Mouse (Mus musculus) heart, adult 18-20 months (tissue): Measurements from ENCODE around the gene Olfr1219. TPM values are rescaled to one million over a fixed set of nuclear protein-coding genes. Genes with fewer than 3 reads are reported as not detected.

Experiments
- DNase-seq, 2 experiments: peaks; one replicate each; pipeline ENCODE4 v3.0.0; 2021 to 2022; ENCODE audit warnings: mixed read lengths in 1 of 2
- long read RNA-seq, 2 experiments: library from polyadenylated mRNA; stranded (forward); transcript quantifications; one replicate each; pipeline ENCODE4 v2.0.0; 2021
- total RNA-seq, 2 experiments: library from RNA; stranded (reverse); gene quantifications; 2 replicates each; pipeline ENCODE4 v1.2.3; 2021

The Olfr1219 gene
- total RNA-seq, result not detected
- long read RNA-seq, experiment 1, result 0 reads
- long read RNA-seq, experiment 2, result 0 reads

DNA sequence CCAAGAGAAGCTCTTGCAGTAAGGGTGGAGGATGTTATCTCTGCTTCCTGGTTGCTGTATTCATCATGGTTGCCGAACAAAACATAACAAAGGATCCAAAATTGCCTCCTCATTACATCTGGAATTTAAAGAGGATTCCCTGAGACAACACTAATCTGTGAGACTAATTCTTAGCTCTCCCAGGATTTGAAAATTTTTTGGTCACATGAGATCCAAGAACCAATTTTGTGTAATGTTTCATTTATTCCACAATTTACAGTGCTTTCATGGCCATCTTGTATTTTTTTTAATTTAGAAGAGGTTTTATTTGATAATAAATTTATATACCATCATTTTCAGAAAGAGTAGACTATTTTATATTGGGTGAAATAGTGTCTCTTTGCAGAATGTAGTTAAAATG lies at the start of gene Olfr1219:
Gene Olfr1219 (minus strand): TSS at position 101 of the 400 bp plus-strand sequence.
- DNase-seq, result no peak

DNA sequence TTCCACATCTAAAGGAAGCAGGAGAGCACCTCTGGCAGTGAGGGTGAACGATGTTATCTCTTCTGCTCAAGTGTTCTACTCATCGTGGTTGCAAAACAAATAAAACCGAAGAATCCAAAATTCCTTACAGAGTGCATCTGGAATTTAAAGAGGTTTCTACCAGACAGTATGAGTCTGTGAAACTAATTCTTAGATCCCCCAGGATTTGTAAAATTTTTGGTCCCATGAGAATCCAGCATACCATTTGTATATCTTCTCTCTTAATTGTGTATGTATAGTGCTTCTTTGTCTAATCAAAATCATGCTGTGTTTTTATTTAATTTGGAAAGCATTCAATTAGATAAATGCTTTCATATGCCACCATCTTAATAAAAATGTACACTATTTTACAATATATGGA lies 49.6 kb upstream of the Olfr1219 start, which contains the start of gene Olfr1222:
Gene Olfr1222 (minus strand): TSS at position 101 of the 400 bp plus-strand sequence.
- DNase-seq, result no peak

DNA sequence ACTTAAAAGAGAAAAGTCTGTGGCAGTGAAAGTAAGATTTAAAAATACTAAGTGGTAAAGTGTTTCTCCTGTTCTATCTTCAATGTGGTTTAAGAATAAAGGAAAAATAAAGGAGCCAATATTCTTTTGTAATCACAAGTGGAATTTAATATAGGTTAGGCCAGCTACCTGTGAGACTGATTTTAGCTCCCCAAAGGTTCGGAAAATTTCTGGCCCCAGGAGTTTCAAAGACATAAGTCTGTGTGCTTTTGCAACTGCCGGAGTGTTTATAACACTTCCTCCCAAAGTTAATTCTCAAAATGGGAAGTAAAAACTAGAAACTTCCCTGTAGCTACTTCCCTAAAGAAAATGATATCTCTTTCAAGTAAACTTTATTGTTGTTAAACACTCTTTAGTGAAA lies 33.9 kb upstream of the Olfr1219 start, which contains the start of gene Olfr1221:
Gene Olfr1221 (minus strand): TSS at position 101 of the 400 bp plus-strand sequence.
- DNase-seq, result no peak

DNA sequence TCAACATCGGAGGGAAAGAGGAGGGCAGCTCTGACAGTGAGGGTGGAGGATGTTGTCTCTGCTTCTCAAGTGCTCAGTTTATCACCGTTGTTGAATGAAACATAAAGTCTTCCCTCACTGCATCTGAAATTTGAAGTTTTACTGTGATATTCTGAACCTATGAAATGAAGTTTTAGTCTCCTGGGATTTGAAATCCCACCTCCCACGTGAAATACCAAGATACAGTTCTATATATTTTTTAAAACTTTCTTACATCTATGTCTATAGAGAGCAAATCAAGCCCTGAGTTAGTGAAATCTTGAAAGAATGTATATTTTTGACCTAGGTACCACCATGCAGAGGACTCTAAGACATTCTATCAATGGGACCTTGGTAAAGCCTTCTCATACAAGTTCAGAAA lies 23.4 kb upstream of the Olfr1219 start, which contains the start of gene Olfr1220:
Gene Olfr1220 (minus strand): TSS at position 101 of the 400 bp plus-strand sequence.
- no peak for DNase-seq

DNA sequence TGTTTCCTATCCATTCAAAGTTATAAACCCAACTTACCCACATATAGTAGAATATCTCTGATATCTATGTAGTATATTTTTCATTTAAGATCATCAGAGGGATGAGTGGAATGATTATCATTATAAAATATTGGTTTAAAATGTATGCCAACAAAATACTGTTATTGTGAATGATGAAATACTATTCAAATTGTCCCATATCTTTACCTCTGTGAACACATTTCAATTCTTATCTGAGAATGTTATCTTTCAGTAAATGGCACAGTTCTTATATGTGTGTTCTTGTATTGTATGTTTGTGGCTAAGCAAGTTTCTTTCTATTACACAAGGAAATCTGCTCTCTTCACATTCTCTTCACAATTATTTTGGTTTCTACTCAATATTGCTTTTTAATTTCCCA lies 22.3 kb upstream of the Olfr1219 start:
- DNase-seq, result no peak

DNA sequence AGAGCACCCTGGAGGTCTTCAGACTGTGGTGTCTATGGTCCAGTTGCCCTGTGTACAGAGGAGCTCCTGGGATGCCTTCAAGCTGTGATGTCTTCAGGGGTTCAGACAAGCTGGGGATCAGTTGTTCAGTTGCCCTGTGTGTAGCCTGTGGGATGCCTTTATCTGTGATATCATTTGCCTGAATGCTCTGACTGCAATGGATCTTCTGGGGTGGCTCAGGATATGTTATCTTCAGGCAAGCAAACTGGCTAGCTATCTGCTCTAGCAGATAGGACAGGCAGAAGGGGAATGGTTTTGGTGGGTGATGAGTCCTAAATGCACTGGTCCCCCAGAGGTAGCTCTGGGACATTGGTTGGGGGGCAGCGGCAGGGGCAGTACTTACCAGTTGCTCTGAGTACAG lies 10.5 kb upstream of the Olfr1219 start:
- DNase-seq, result no peak

DNA sequence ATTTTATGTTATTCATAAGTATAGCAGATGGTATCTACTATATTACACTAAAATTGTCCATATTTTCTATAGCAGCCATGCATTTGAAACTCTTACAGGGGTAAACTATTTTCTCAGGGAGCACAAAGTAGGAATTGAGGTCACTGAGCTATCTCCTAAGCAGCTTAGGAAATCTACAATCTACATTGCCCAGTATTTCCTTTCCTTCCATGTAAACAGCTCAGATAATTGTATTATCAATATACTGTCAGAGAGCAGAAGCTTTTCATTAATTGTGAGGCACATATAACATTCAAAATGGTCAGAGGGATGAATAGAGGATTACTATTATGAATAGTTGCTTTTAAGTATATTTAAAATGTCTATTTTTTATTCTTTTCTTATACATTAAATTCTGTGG lies 1.8 kb downstream of the Olfr1219 start:
- DNase-seq, result no peak

DNA sequence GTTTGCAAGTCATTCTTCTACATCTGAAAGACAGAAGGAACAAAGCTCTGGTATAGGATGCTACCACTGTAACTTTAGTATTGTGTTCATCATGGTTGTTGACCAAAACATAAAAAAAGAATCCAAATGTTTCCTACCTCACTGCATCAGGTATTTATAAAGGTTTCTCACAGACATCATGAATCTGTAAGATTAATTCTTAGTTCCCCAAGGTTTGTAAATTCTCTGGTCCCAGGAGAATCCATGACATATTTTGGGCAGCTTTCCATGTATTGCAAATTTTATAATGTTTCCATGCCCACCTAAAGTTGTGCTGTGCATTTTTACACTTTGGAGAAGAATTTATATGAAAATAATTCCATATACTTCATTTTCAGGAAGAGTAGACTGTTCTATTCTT lies 22.2 kb downstream of the Olfr1219 start, which contains the start of gene Olfr1218:
Gene Olfr1218 (minus strand): TSS at position 101 of the 400 bp plus-strand sequence.
- no peak for DNase-seq

DNA sequence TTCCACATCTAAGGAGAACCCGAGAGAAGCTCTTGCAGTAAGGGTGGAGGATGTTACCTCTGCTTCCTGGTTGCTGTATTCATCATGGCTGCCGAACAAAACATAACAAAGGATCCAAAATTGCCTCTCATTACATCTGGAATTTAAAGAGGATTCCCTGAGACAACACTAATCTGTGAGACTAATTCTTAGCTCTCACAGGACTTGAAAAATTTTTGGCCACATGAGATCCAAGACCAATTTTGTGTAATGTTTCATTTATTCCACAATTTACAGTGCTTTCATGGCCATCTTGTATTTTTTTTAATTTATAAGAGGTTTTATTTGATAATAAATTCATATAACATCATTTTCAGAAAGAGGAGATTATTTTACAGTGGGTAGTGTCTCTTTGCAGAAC lies 51.3 kb downstream of the Olfr1219 start, which contains the start of gene Olfr1217:
Gene Olfr1217 (minus strand): TSS at position 101 of the 400 bp plus-strand sequence.
- no peak for DNase-seq

Other genes with a start within 250 kb of the Olfr1219 start
- gene Olfr1204, start 234.2 kb downstream of the Olfr1219 start, total RNA-seq, result not detected
- gene Olfr1206, start 220.3 kb downstream of the Olfr1219 start, total RNA-seq, result not detected
- not detected for gene Olfr1208, start 181.2 kb downstream of the Olfr1219 start, total RNA-seq
- not detected for gene Olfr1209, start 168.4 kb downstream of the Olfr1219 start, total RNA-seq
- not detected for gene Olfr1211, start 145.4 kb downstream of the Olfr1219 start, total RNA-seq
- not detected for gene Olfr1212, start 129.5 kb downstream of the Olfr1219 start, total RNA-seq
- not detected for gene Gm13762, start 103.2 kb downstream of the Olfr1219 start, total RNA-seq
- gene Olfr1214, start 90.9 kb downstream of the Olfr1219 start, total RNA-seq, result not detected
- not detected for gene Olfr1215, start 76.5 kb downstream of the Olfr1219 start, total RNA-seq
- not detected for gene Olfr1216, start 65.2 kb downstream of the Olfr1219 start, total RNA-seq
- not detected for gene Olfr1217, start 51.4 kb downstream of the Olfr1219 start, total RNA-seq
- not detected for gene Olfr1218, start 22.3 kb downstream of the Olfr1219 start, total RNA-seq
- not detected for gene Olfr1220, start 23.3 kb upstream of the Olfr1219 start, total RNA-seq
- not detected for gene Olfr1221, start 33.8 kb upstream of the Olfr1219 start, total RNA-seq
- gene Olfr1222, start 49.5 kb upstream of the Olfr1219 start, total RNA-seq, result not detected
- not detected for gene Olfr1223, start 68.0 kb upstream of the Olfr1219 start, total RNA-seq
- not detected for gene Olfr1224-ps1, start 80.6 kb upstream of the Olfr1219 start, total RNA-seq
- not detected for gene Olfr1225, start 91.2 kb upstream of the Olfr1219 start, total RNA-seq
- not detected for gene Olfr1226, start 116.5 kb upstream of the Olfr1219 start, total RNA-seq
- gene Olfr1228, start 170.5 kb upstream of the Olfr1219 start, total RNA-seq, result not detected
- not detected for gene Olfr1229, start 204.5 kb upstream of the Olfr1219 start, total RNA-seq
- not detected for gene Olfr1230, start 213.8 kb upstream of the Olfr1219 start, total RNA-seq
- gene Olfr1231, start 223.6 kb upstream of the Olfr1219 start, total RNA-seq, result not detected
- not detected for gene Olfr1232, start 246.2 kb upstream of the Olfr1219 start, total RNA-seq